Mouse (Mus musculus): ENCODE measurements around the gene Bmp8b. TPM values are rescaled to one million over a fixed set of nuclear protein-coding genes. Genes with fewer than 3 reads are reported as not detected.

The Bmp8b gene
- total and polyA plus RNA-seq, 2 experiments, result 0.16 TPM; not detected in 1

DNA sequence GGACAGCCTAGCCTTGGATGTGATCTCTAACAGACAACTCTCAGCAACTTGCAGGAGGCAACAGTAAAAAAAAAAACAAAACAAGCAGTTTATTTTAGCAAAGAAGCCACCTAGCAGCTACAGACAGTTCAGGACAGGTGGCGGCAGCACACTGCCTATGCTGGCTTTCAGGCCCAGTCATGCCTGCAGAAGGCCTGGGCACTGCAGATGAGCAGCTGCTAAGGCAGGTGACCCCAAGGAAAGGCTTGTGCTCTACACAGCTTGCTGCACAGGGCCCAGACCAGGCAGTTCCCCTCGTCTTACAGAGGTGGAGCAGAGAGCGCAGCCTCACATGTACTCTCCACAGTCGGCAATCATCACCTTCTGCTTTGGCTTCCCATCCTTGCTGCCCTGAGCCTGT lies 22.1 kb downstream of the Bmp8b start:
- H3K36me3 ChIP-seq (ENCODE audit: control insufficient read depth, insufficient read depth, low read length), result peaks cover 47% of the 10 kb centered on the region
- H3K27ac ChIP-seq (replicated peaks; ENCODE audit: insufficient read depth, low read depth, low read length), result no peak overlapping the region
- no peak overlapping the region for H3K4me3 ChIP-seq (ENCODE audit: insufficient read depth, low read depth, low read length)
- no peak for DNase-seq (ENCODE audit: extremely low read depth, low read depth, low spot score)
- H3K27me3 ChIP-seq (ENCODE audit: control insufficient read depth, insufficient read depth, low read length), result no peaks in the 10 kb centered on the region
- no peaks in the 10 kb centered on the region for H3K79me2 ChIP-seq (ENCODE audit: control insufficient read depth, insufficient read depth, low read length)
- H3K4me1 ChIP-seq (ENCODE audit: control insufficient read depth, insufficient read depth, low read length), result no peaks in the 10 kb centered on the region
- WGBS, result 90% methylated on average over 4 of the region's 4 CpGs
- TF ChIP-seq POLR2A (IDR thresholded peaks at IDR 0.05; ENCODE audit: extremely low read depth, insufficient read depth, low read length) (no peak), CTCF (IDR thresholded peaks at IDR 0.05; ENCODE audit: low read depth, low read length) (no peak)
- H3K9ac ChIP-seq (ENCODE audit: low read depth, low read length), result no peak overlapping the region

DNA sequence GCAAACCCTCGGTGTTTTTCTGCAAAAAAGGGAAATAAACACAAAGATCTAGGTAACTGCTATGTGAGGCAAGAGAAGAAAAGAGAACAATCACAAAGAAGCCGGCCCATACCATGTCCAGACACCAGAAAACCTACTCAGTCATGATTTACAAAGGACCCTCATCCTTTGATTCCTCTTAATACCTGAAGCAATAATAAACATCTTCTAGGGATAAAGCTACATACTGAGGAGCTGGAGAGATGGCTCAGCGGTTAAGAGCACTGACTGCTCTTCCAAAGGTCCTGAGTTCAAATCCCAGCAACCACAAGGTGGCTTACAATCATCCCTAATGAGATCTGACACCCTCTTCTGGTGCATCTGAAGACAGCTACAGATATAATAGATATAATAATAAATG lies 32.6 kb downstream of the Bmp8b start:
- H3K4me1 ChIP-seq (ENCODE audit: control insufficient read depth, insufficient read depth, low read length), result peaks cover 4% of the 10 kb centered on the region
- TF ChIP-seq POLR2A (IDR thresholded peaks at IDR 0.05; ENCODE audit: extremely low read depth, insufficient read depth, low read length), result no peak
- TF ChIP-seq CTCF (IDR thresholded peaks at IDR 0.05; ENCODE audit: low read depth, low read length), result no peak
- H3K79me2 ChIP-seq (ENCODE audit: control insufficient read depth, insufficient read depth, low read length), result peaks cover 3% of the 10 kb centered on the region; the same call in 1 of the 2 replicates
- H3K27me3 ChIP-seq (ENCODE audit: control insufficient read depth, insufficient read depth, low read length), result no peaks in the 10 kb centered on the region
- H3K4me3 ChIP-seq (ENCODE audit: insufficient read depth, low read depth, low read length), result no peak overlapping the region
- WGBS, result 80% methylated on average over 3 of the region's 3 CpGs
- peaks cover 33% of the 10 kb centered on the region for H3K36me3 ChIP-seq (ENCODE audit: control insufficient read depth, insufficient read depth, low read length)
- DNase-seq (ENCODE audit: extremely low read depth, low read depth, low spot score), result no peak
- H3K9ac ChIP-seq (ENCODE audit: low read depth, low read length), result no peak overlapping the region
- no peak overlapping the region for H3K27ac ChIP-seq (replicated peaks; ENCODE audit: insufficient read depth, low read depth, low read length)

DNA sequence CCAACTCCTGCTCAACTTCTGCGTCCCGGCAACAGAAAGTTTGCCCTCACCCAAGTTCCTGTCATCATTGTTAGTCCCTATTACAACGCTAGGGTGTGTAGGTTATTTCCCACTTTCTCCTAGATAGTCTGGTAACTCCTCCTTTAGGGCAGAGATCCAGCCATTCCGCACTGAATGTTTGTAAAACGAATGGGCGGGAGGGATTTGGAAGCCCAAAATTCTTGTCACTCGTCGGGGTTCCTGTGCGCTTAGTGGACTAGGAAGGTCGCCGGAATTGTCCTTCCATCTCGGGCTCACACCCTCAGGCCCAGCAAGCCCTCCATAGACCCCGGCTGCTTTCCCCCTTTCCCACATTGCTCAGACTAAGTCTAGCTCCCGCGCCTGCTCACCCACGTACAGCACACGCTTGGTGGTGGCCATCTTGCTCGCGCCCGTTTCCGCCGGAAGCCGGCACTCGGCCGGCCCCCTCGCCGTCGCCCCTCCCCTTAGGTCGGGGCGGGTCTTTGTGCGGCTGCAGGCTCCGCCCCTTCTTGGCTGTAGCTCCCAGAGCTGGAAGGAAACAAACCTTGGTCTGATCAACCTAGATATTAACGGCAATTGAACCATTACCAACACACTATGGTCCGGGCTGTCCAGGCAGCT lies 34.7 kb downstream of the Bmp8b start, which contains the start of gene Ppie:
Ppie (minus strand) TSS at position 439 of the 642 bp plus-strand sequence.
- Histone ChIP-seq H3K27me3 (ENCODE audit: control insufficient read depth, insufficient read depth, low read length) (no peaks in the 10 kb centered on the region), H3K36me3 (ENCODE audit: control insufficient read depth, insufficient read depth, low read length) (peaks cover 18% of the 10 kb centered on the region), H3K4me1 (ENCODE audit: control insufficient read depth, insufficient read depth, low read length) (peaks cover 4% of the 10 kb centered on the region), H3K4me3 (ENCODE audit: insufficient read depth, low read depth, low read length) (peak within 1 kb of the TSS; percentile 95), H3K27ac (replicated peaks; ENCODE audit: insufficient read depth, low read depth, low read length) (peak within 1 kb of the TSS; percentile 85), H3K9ac (ENCODE audit: low read depth, low read length) (peak within 1 kb of the TSS; percentile 82), H3K79me2 (ENCODE audit: control insufficient read depth, insufficient read depth, low read length) (peaks cover 3% of the 10 kb centered on the region; the same call in 1 of the 2 replicates)
- TF ChIP-seq POLR2A (IDR thresholded peaks at IDR 0.05; ENCODE audit: extremely low read depth, insufficient read depth, low read length) (peak; percentile 65; the same call in 1 of the 2 replicates), CTCF (IDR thresholded peaks at IDR 0.05; ENCODE audit: low read depth, low read length) (no peak)
- WGBS, result under 1% methylated on average over 34 of the region's 34 CpGs
- peak; percentile 89 for DNase-seq (ENCODE audit: extremely low read depth, low read depth, low spot score)

DNA sequence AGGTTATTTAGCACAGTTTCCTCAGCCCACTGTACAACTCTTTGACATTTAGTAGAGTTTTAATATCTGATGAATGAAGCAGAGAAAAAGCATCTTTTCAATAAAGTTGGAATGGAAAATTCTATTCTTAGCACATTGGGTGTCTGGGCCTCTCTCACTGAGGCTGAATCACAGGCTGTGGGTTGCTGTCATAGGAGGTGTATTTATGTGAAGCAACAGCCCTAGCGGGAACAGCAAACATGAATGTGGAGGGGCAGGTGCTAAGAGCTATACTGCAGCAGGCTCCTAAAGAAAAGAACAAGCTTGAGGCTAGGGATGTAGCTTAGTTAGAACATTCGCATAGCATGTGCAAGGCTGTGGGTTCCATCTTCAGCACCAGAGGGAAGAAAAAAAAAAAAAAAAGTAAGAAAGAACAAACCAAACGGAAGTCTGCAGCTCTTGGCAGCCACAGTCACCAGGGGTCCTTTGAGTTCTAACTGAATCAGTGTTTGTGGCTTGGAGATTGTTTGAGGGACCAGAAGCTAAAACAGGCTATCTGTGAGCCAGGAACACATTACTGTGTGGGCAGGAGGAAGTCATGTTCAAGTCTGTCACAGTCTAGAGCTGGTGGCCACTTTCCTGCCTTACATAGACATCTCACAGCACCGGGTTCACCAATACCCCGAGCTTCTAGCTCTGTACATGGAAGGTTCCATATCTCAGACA lies 42.6 kb downstream of the Bmp8b start:
- Histone ChIP-seq H3K4me1 (ENCODE audit: control insufficient read depth, insufficient read depth, low read length) (no peaks in the 10 kb centered on the region), H3K9ac (ENCODE audit: low read depth, low read length) (no peak overlapping the region), H3K4me3 (ENCODE audit: insufficient read depth, low read depth, low read length) (no peak overlapping the region), H3K27me3 (ENCODE audit: control insufficient read depth, insufficient read depth, low read length) (no peaks in the 10 kb centered on the region), H3K79me2 (ENCODE audit: control insufficient read depth, insufficient read depth, low read length) (no peaks in the 10 kb centered on the region), H3K27ac (replicated peaks; ENCODE audit: insufficient read depth, low read depth, low read length) (no peak overlapping the region), H3K36me3 (ENCODE audit: control insufficient read depth, insufficient read depth, low read length) (no peaks in the 10 kb centered on the region)
- 75% methylated on average over 5 of the region's 5 CpGs for WGBS
- no peak for TF ChIP-seq CTCF (IDR thresholded peaks at IDR 0.05; ENCODE audit: low read depth, low read length)
- no peak for DNase-seq (ENCODE audit: extremely low read depth, low read depth, low spot score)

DNA sequence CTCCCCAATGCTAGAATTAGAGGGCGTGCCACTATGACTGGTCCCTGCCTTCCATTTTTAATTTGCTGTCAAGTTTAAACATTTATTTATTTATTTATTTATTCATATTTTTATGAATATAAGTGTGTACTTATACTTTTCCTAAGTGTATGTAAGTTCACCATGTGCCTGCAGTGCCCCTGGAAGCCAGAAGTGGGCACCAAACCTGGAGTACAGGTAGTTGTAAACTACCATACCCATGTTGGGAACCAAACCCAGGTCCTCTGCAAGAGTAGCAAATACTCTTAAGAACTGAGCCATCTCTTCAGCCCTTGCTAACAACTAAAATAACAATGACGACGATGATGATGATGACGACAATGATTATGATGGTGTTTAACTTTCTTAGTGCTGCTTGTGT lies 47.0 kb downstream of the Bmp8b start:
- H3K9ac ChIP-seq (ENCODE audit: low read depth, low read length), result no peak overlapping the region
- no peaks in the 10 kb centered on the region for H3K79me2 ChIP-seq (ENCODE audit: control insufficient read depth, insufficient read depth, low read length)
- no peaks in the 10 kb centered on the region for H3K36me3 ChIP-seq (ENCODE audit: control insufficient read depth, insufficient read depth, low read length)
- no peaks in the 10 kb centered on the region for H3K27me3 ChIP-seq (ENCODE audit: control insufficient read depth, insufficient read depth, low read length)
- DNase-seq (ENCODE audit: extremely low read depth, low read depth, low spot score), result no peak
- H3K4me3 ChIP-seq (ENCODE audit: insufficient read depth, low read depth, low read length), result no peak overlapping the region
- 87% methylated on average over 4 of the region's 4 CpGs for WGBS
- no peak overlapping the region for H3K27ac ChIP-seq (replicated peaks; ENCODE audit: insufficient read depth, low read depth, low read length)
- H3K4me1 ChIP-seq (ENCODE audit: control insufficient read depth, insufficient read depth, low read length), result no peaks in the 10 kb centered on the region
- TF ChIP-seq CTCF (IDR thresholded peaks at IDR 0.05; ENCODE audit: low read depth, low read length) (no peak; the same call in 1 of the 2 replicates), POLR2A (IDR thresholded peaks at IDR 0.05; ENCODE audit: extremely low read depth, insufficient read depth, low read length) (no peak)

DNA sequence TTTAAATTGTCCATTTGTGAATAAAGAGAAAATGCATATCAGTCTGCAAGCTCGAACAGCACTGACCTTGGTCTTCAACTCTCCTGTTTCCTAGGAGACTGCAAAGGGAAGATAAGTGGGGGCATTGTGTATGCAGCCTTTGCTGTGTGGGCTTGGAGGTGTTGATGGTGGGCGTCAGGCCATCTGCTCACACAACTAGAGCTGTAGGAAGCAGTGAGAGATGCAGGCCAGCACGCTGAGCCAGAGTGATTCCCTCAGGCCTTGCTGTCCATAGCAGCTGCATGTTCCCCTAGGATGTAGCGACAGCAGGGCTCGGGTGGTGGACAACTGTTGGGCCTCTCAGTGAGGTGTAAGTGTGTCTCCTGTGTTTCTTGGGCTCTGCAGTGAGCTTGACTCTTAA lies 48.0 kb downstream of the Bmp8b start:
- H3K27me3 ChIP-seq (ENCODE audit: control insufficient read depth, insufficient read depth, low read length), result no peaks in the 10 kb centered on the region
- no peaks in the 10 kb centered on the region for H3K4me1 ChIP-seq (ENCODE audit: control insufficient read depth, insufficient read depth, low read length)
- no peak overlapping the region for H3K27ac ChIP-seq (replicated peaks; ENCODE audit: insufficient read depth, low read depth, low read length)
- H3K36me3 ChIP-seq (ENCODE audit: control insufficient read depth, insufficient read depth, low read length), result no peaks in the 10 kb centered on the region
- 62% methylated on average over 5 of the region's 5 CpGs for WGBS
- no peak overlapping the region for H3K9ac ChIP-seq (ENCODE audit: low read depth, low read length)
- DNase-seq (ENCODE audit: extremely low read depth, low read depth, low spot score), result no peak
- H3K79me2 ChIP-seq (ENCODE audit: control insufficient read depth, insufficient read depth, low read length), result no peaks in the 10 kb centered on the region
- no peak overlapping the region for H3K4me3 ChIP-seq (ENCODE audit: insufficient read depth, low read depth, low read length)
- TF ChIP-seq POLR2A (IDR thresholded peaks at IDR 0.05; ENCODE audit: extremely low read depth, insufficient read depth, low read length) (no peak), CTCF (IDR thresholded peaks at IDR 0.05; ENCODE audit: low read depth, low read length) (no peak)
